Mouse (Mus musculus) hindbrain, embryonic 10.5 days (tissue): Measurements from ENCODE around the gene Oas3. TPM values are rescaled to one million over a fixed set of nuclear protein-coding genes. Genes with fewer than 3 reads are reported as not detected.
A peak's percentile ranks its signal among the peaks of the same experiment; 100 is the strongest.

Source experiments
- DNase-seq: peaks from one replicate; pipeline ENCODE4 v3.0.0-alpha.2; 2017; ENCODE audit warnings: low spot score
- H3K27ac ChIP-seq: fragments of 300-500 bp; sonication (generic); 2 replicates; pipeline ENCODE4 v1.5.1; 2016; ENCODE audit warnings: mild to moderate bottlenecking, moderate library complexity
- H3K27me3 ChIP-seq: fragments of 300-500 bp; sonication (generic); 2 replicates; pipeline ENCODE4 v1.6.1; 2016; ENCODE audit warnings: mild to moderate bottlenecking; ENCODE audit not compliant: poor library complexity, insufficient read depth, severe bottlenecking
- H3K36me3 ChIP-seq: fragments of 300-500 bp; sonication (generic); 2 replicates; pipeline ENCODE4 v1.6.1; 2016; ENCODE audit warnings: mild to moderate bottlenecking, moderate library complexity
- H3K4me1 ChIP-seq: fragments of 300-500 bp; sonication (generic); replicated peaks from 2 replicates; pipeline ENCODE4 v1.6.1; 2016; ENCODE audit warnings: mild to moderate bottlenecking
- H3K4me3 ChIP-seq: fragments of 300-500 bp; sonication (generic); 2 replicates; pipeline ENCODE4 v1.5.1; 2016; ENCODE audit warnings: mild to moderate bottlenecking, moderate library complexity
- H3K9me3 ChIP-seq: fragments of 300-500 bp; sonication (generic); 2 replicates; pipeline ENCODE4 v1.6.1; 2016; ENCODE audit warnings: mild to moderate bottlenecking, moderate library complexity
- WGBS: fragments of 180-500 bp; shearing (Covaris S2); methylation state at CpG from one replicate; pipeline ENCODE4 v1.1.7; 2016; 5-methylcytosine and 5-hydroxymethylcytosine counted together
- polyA plus RNA-seq: library from polyadenylated mRNA; unstranded; fragments of >200 nt; fragmentation: Nextera tagmentation; extraction: Ambion mirVana; gene quantifications from 2 replicates; pipeline ENCODE4 v1.2.1, GENCODE M21; 2016

The Oas3 gene
- polyA plus RNA-seq, 1 experiment from 2014 or later, result 0.16 TPM

DNA sequence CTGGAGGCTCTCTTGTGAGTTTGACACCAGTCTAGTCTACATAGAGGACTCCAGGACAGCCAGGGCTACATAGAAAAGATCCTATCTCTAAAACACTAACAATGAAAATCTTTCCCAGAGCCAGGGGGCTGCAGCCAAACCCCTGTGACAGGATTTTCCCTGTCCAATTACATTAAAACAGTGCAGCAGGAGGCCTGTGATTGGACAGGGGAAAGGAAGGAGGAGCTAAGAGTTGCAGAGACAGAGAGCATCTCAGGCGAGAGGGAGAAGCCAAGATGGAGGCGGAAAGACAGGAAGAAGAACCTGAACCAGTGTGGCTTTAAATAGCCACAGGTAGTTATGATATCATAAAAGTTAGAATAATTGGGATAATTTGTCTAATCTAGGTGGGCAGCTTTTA, 5.0 kb upstream of the Oas3 start:
- WGBS, result 74% methylated on average over 2 of the region's 2 CpGs
- Histone ChIP-seq H3K9me3 (no peaks in the 10 kb centered on the region), H3K36me3 (no peaks in the 10 kb centered on the region), H3K4me3 (no peak overlapping the region), H3K27ac (no peak overlapping the region), H3K4me1 (no peaks in the 10 kb centered on the region), H3K27me3 (no peaks in the 10 kb centered on the region)
- no peak for DNase-seq

DNA sequence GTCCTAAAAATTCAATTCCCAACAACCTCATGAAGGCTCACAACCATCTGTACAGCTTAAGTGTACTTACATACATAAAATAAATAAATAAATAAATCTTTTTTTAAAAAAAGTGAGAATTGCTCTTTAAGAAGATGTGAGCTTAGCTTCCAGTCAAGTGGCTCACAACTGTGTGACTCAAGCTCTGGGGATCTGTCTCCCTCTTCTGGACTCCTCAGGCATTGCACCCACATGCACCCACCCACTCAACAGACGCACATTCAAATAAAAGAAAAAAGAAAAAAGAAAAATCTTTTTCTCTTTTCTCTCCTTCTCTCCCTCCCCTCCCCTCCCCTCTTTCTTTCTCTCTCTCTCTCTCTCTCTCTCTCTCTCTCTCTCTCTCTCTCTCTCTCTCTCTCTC, 4.2 kb upstream of the Oas3 start:
- H3K27me3 ChIP-seq, result no peaks in the 10 kb centered on the region
- no peak overlapping the region for H3K4me3 ChIP-seq
- 86% methylated on average over 1 of the region's 1 CpGs for WGBS
- no peaks in the 10 kb centered on the region for H3K9me3 ChIP-seq
- no peak overlapping the region for H3K27ac ChIP-seq
- 0 out of 2 replicates have a peak, but pooled peaks cover 3% of the 10 kb centered on the region for H3K4me1 ChIP-seq
- H3K36me3 ChIP-seq, result no peaks in the 10 kb centered on the region
- no peak for DNase-seq

DNA sequence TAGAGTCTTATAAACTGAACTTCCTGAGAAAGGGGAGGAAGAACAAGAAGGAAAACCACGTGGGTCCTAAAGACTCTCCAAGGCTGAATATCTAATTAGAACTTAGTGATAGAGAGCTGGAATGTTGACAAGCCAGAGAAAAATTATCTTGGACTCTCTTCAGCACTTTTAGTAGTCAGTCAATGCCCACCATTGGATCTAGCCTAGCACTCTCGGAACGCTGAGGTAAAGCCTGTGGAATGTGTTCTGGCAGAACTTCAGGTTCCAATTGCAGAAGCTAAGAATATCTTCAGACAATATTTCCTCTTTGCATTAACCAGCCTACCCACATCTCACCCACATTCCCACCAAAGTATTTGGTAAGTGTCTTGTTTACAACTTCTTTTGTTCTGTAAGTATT, 2.5 kb upstream of the Oas3 start:
- Histone ChIP-seq H3K27ac (no peak overlapping the region), H3K9me3 (no peaks in the 10 kb centered on the region), H3K4me1 (0 out of 2 replicates have a peak, but pooled peaks cover 7% of the 10 kb centered on the region), H3K27me3 (no peaks in the 10 kb centered on the region), H3K4me3 (no peak overlapping the region), H3K36me3 (no peaks in the 10 kb centered on the region)
- WGBS, result 63% methylated on average over 3 of the region's 3 CpGs
- no peak for DNase-seq

DNA sequence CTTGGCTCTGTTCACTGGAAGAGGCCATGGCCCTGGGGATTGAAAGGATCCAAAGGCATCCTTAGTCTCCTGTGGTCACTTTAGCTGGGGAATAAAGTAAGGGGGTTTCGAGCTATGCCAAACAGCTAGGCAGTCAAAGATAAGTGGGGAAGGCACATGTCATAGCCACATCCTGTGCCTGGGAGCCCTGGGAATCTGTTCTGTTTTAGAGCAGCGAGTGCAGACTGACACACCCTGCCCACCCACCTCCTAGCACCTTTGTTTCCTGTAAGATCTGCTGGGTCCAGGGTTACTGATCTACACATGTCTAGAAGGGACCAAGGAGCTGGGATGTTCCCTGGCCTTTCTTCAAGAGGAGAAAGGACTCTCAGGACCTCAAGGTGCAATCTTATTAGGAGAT, 1.5 kb upstream of the Oas3 start:
- H3K27me3 ChIP-seq, result no peaks in the 10 kb centered on the region
- no peak overlapping the region for H3K4me3 ChIP-seq
- 0 out of 2 replicates have a peak, but pooled peaks cover 7% of the 10 kb centered on the region for H3K4me1 ChIP-seq
- WGBS, result 80% methylated on average over 2 of the region's 2 CpGs
- H3K27ac ChIP-seq, result no peak overlapping the region
- DNase-seq, result no peak
- H3K36me3 ChIP-seq, result no peaks in the 10 kb centered on the region
- H3K9me3 ChIP-seq, result no peaks in the 10 kb centered on the region

DNA sequence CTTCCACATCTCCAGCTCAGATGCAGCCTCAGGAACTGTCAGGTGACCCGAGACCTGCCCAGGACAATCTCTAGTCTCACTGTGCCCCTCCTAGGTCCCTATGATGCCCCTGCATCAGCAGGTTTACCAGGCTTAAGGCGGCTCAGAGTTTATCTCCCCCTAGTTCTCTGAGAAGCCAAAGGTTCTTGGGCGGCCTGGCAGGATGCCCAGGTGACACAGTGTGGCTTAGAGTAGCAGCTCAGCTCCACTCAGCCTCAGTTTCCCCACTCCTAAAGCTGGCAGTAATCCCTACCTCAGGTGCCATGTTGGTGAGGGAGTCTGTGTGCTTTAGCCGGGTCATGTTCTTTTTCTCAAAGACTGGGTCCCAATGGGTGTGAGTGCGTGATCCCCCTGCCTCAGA, 660 bp downstream of the Oas3 start:
- 83% methylated on average over 5 of the region's 5 CpGs for WGBS
- Histone ChIP-seq H3K4me3 (no peak overlapping the region), H3K36me3 (no peaks in the 10 kb centered on the region), H3K27ac (no peak overlapping the region), H3K27me3 (no peaks in the 10 kb centered on the region), H3K9me3 (no peaks in the 10 kb centered on the region), H3K4me1 (0 out of 2 replicates have a peak, but pooled peaks cover 7% of the 10 kb centered on the region)
- DNase-seq, result no peak

DNA sequence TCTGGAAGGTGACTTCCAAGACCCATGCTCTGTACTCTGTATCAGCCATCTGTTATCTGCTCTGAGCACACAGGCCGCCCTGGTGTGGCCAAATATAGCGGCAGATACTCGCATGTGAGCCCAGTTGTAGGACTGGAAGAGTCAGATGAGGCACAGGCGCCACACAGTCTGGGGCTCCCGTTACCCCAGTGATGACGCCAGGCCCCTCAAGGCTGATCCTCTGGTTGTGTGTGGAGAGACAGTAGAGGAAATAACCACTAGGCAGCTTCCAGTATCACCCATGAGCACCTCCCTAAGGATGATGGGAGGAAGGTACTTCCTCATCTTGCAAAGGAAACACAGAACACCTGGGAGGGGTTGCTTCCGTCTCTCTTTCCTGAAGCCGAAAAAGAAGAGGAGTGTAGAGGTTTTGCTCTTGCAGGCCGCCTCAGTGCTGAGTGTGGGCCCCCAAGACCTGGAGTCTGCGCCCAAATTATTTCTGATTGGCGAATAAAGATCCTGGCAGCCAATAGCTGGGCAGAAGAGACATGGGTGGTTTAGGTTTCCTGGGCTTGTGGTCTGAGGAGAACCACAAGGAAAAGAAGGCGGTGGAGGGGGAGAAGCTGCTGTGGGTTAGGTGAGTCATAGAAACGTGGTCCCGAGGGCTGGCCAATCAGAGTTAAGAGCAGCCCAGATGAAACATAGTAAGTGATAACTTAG, 2.0 kb downstream of the Oas3 start:
- H3K4me3 ChIP-seq, result no peak overlapping the region
- WGBS, result 84% methylated on average over 14 of the region's 14 CpGs
- no peaks in the 10 kb centered on the region for H3K9me3 ChIP-seq

DNA sequence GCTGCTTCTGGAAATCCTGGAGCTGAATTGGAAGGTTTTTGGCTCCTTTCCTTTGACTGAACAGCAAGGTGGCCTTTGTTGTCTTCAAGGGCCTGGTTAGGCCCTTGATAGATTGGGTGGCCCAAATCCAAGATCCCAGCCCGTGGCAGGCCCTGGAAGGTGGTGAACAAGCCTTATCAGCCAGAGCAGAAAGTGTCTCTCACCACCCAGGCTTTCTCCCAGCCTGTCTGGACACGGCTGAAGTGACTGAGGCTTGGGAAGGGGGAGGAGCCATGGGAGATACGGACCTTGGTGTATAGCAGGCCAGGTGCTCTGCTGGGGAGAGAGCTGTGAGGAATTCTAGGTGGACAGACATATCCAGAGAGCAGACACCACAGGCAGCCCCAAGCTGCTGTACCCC, 8.1 kb downstream of the Oas3 start:
- Histone ChIP-seq H3K27me3 (no peaks in the 10 kb centered on the region), H3K9me3 (no peaks in the 10 kb centered on the region), H3K4me1 (no peaks in the 10 kb centered on the region), H3K4me3 (no peak overlapping the region), H3K27ac (no peak overlapping the region), H3K36me3 (no peaks in the 10 kb centered on the region)
- no peak for DNase-seq
- 75% methylated on average over 3 of the region's 3 CpGs for whole genome bisulfite sequencing

More for the DNA sequence above, 2.0 kb downstream of the Oas3 start:
- Histone ChIP-seq H3K4me1 (0 out of 2 replicates have a peak, but pooled peaks cover 7% of the 10 kb centered on the region), H3K36me3 (no peaks in the 10 kb centered on the region), H3K27me3 (no peaks in the 10 kb centered on the region), H3K27ac (no peak overlapping the region)
- no peak for DNase-seq

DNA sequence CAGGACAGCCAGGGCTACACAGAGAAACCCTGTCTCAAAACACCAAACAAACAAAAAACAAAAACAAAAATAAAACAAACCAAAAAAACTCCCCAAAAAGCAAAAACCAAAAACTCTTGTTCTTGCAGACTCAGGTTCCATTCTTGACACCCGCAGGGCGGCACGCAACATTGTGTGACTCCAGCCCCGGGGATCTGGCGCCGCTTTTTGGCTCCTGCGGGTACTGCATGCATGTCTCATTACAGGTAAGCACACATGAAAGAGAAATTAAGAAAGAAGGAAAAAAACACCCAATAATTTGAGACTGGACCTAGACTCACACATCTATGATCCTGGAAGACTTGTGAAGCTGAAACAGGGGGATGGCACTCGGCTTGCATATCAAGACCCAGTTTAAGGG, 12.5 kb downstream of the Oas3 start:
- Histone ChIP-seq H3K36me3 (no peaks in the 10 kb centered on the region), H3K27me3 (no peaks in the 10 kb centered on the region), H3K4me1 (0 out of 2 replicates have a peak, but pooled peaks cover 6% of the 10 kb centered on the region), H3K4me3 (no peak overlapping the region), H3K9me3 (no peaks in the 10 kb centered on the region), H3K27ac (no peak overlapping the region)
- no peak for DNase-seq
- WGBS, result 74% methylated on average over 8 of the region's 8 CpGs

DNA sequence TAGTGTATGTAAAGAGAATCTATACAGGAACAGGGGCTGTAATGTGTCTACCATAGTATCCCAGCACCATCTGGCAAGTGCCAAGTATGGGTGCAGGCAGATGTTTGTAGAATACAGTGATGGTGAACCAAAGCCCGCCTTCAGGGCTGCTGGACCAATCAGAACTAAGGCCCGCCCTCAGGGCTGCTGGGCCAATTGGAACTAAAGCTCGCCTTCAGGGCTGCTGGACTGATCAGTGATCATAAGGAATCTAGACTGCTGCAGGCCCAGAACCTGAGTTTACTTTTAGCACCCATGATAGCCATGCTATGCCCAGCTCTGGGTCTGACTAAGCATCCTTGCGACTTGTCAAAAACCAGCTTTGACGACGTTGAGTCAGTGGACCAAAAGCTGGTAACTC, 15.6 kb downstream of the Oas3 start:
- Histone ChIP-seq H3K9me3 (no peaks in the 10 kb centered on the region), H3K27ac (no peak overlapping the region), H3K4me3 (no peak overlapping the region; the same call in 1 of the 2 replicates), H3K27me3 (no peaks in the 10 kb centered on the region), H3K4me1 (0 out of 2 replicates have a peak, but pooled peaks cover 6% of the 10 kb centered on the region), H3K36me3 (no peaks in the 10 kb centered on the region)
- DNase-seq, result peak; percentile 17
- 29% methylated on average over 6 of the region's 6 CpGs for WGBS

DNA sequence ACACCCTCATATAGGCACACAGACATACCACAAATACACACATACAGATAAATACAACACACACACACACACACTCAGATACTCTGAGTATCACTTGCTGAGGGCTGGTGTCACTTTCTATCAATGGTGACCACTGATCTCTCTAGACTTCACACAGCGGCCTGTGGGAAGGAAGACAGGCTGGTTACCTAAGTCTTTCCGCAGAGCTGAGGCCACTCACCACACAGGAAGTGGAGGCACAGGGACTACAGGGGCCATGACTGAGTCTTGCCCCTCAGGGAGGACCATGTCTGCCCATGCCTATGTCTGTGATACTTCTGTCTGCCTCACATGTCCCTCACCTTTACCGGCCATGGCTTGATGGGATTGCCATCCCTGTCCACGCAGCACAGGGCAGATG, 23.2 kb downstream of the Oas3 start:
- Histone ChIP-seq H3K4me1 (no peaks in the 10 kb centered on the region), H3K4me3 (no peak overlapping the region), H3K9me3 (no peaks in the 10 kb centered on the region), H3K27me3 (no peaks in the 10 kb centered on the region), H3K36me3 (no peaks in the 10 kb centered on the region), H3K27ac (no peak overlapping the region)
- 91% methylated on average over 4 of the region's 4 CpGs for WGBS
- no peak for DNase-seq

DNA sequence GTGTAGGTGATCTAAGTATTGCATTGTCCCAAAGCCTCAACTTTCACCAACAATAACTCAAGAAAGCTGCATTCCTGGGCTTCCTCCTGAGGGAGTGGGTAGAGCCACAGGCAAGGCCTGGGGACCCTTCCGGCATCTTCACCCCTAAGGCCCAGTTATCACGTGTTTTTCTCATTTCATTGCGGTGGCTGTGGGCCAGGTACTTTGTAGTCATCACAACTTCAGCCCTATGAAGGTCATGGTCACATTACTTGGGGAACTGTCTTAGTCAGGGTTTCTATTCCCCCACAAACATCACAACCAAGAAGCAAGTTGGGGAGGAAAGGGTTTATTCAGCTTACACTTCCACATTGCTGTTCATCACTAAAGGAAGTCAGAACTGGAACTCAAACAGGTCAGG, 24.7 kb downstream of the Oas3 start:
- H3K27me3 ChIP-seq, result no peaks in the 10 kb centered on the region
- no peak overlapping the region for H3K4me3 ChIP-seq
- H3K4me1 ChIP-seq, result no peaks in the 10 kb centered on the region
- WGBS, result 74% methylated on average over 3 of the region's 3 CpGs
- no peak for DNase-seq
- H3K36me3 ChIP-seq, result no peaks in the 10 kb centered on the region
- H3K9me3 ChIP-seq, result no peaks in the 10 kb centered on the region
- H3K27ac ChIP-seq, result no peak overlapping the region

DNA sequence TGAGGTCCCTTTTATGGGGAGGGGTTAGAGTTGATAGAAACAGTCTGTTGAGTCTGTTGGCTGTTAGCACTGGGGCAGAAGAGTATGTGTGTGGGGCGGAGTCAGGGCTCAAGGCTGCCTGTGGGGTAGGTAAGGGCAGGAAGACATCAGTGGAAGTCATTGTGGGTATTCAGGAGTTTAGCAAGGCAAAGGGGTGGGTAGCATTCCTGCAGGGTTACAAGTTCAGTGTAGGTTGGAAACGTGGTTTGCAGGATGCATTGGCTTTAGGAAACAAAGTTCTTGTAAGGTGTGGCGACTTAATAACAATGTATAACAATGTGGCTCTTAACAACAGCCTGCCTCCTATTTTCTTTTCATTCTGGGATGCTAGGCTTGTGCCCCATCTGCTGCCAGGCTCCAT, 26.3 kb downstream of the Oas3 start:
- Histone ChIP-seq H3K27me3 (no peaks in the 10 kb centered on the region), H3K4me3 (no peak overlapping the region), H3K4me1 (no peaks in the 10 kb centered on the region), H3K36me3 (no peaks in the 10 kb centered on the region), H3K27ac (no peak overlapping the region), H3K9me3 (no peaks in the 10 kb centered on the region)
- WGBS, result 76% methylated on average over 3 of the region's 3 CpGs
- no peak for DNase-seq

DNA sequence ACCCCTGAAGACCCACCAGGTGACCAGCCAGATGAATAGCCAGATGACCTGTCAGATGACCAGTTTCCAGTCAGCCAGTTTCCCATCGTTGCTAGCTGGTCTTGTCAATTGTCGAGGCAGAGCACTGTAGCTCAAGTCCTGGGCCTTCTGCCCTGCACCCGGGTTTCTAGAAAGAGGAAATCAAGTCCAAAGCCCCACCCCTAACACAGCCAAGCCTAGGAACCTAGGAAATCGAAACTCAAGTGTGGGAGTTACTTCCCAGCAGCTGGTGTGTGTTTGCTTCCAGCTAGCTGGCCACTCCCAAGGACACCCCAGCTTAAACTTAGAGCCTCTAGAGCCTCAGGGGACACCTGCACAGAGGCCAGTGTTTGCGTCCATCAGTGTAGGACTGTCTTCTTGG, 27.8 kb downstream of the Oas3 start, which contains the start of gene Oas2:
Gene Oas2, minus strand, starts transcription at position 166 of the 400 bp plus-strand sequence.
- Histone ChIP-seq H3K27me3 (no peaks in the 10 kb centered on the region), H3K4me3 (no peak within 1 kb of the TSS), H3K27ac (no peak within 1 kb of the TSS), H3K36me3 (no peaks in the 10 kb centered on the region), H3K9me3 (no peaks in the 10 kb centered on the region), H3K4me1 (no peaks in the 10 kb centered on the region)
- DNase-seq, result no peak
- WGBS, result 76% methylated on average over 5 of the region's 5 CpGs

DNA sequence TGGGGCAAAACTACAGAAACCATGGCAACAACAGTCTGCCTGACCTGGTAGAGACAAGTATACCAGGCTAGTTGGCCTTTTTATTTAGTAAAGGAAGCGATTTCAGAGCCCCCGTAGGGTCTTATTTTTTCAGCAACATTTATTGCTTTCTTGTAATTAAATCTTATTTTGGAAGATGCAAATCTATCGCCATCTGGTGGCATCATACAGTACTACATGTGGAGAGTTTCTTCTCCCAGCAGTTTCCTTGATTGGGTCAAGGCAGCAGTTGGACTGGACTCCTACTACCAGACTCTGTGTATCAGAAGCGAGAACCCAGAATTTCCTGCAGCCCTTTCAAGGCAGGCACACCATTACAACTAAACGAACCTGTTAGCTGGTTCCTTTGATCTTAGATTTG, 31.0 kb downstream of the Oas3 start:
- Histone ChIP-seq H3K36me3 (no peaks in the 10 kb centered on the region), H3K27ac (no peak overlapping the region), H3K4me1 (no peaks in the 10 kb centered on the region), H3K27me3 (no peaks in the 10 kb centered on the region), H3K4me3 (no peak overlapping the region), H3K9me3 (no peaks in the 10 kb centered on the region)
- WGBS, result 19% methylated on average over 5 of the region's 5 CpGs
- DNase-seq, result peak; percentile 23
